Mouse (Mus musculus): ENCODE data around the gene Ryr2.

Ryr2 gene

GRCm38 (mm10) chr13:12093146-12093545 is 13.6 kb downstream of the Ryr2 start:
- DNase-seq: no peak

DNA sequence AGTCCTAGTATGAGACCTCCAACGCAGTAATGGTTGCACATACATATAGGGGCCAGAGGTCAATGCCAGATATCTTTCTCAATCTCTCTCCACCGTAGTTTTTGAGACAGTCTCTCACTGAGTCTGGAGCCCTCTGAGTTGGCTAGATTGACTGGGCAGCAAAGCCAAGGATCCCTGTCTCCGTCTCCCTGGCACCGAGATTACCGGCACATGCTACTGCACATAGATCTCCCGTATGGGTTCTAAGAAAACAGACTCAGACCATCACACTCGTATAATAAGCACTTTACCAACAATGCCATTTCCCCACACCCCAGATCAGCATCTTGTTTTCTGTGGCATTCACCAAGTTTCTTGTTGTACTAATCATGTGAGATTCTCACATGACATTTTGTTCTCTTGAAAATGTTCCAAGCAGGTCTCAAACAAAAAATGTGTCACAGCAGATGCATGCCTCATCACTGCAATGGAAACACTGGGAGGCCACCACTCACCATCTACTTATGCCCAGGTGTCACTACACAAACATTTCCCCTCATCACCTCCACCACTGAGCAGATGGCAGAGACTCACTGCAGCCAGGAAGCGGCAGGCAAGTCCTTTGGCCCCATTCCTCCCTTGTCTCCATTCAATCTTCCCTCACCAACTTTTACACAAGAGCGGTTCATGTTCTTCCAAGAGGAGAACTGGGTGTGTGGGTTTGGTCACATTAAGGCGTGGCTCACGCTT is 14.2 kb downstream of the Ryr2 start:
- no peak for DNase-seq

DNA sequence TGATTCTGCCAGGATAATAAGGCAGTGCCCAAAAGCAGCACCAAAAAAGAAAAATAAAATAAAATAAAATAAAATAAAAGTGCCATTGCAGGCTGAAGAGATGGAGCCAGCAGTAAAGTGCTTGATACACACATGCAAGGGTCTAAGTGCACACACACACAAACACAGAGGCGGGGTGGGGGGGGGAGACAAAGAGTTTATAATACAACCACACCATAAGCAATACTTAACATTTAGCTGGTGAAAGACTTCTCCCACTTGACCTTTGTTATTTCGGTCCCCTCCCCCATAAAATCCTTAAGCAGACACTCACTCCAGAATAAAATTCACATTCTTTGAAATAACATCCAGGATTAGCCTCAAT is 22.7 kb downstream of the Ryr2 start:
- no peak for DNase-seq

DNA sequence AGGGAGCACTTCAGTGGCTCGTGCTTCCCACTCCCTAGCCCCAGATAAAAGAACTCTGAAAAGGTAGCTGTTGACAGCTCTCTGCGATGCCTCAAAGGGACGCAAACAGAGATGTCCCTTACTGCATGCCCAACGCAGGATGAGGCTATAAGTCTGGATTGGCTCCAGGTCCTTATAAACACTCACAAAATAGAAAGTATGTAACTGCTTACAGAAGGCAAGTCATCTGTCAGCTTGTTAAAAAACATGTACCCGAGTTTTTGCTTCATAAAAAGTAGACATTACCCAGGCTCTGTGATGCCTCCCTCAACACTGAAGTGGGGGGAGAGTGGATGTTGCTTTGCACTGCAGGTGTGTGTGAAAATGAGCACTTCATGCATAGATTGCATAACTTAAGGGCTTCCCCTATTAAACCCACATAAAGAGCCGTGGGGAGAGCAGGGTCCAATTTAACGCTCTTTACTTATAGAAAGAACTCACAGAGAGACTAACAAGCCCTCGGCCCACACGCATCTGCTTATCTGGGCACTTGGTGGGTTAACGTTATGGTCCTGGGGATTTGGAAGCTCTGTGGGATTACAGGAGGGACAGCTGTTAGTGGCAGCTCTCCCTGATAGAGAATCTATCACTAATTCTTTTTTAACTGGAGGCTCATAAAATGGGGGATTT is 23.2 kb downstream of the Ryr2 start:
- DNase-seq: no peak

GRCm38 (mm10) chr13:12080590-12080989 is 26.2 kb downstream of the Ryr2 start:
- DNase-seq: no peak

- DNase-seq: no peak
Measured at GRCm38 (mm10) chr13:12079536-12079935, 27.2 kb downstream of the Ryr2 start.

DNA sequence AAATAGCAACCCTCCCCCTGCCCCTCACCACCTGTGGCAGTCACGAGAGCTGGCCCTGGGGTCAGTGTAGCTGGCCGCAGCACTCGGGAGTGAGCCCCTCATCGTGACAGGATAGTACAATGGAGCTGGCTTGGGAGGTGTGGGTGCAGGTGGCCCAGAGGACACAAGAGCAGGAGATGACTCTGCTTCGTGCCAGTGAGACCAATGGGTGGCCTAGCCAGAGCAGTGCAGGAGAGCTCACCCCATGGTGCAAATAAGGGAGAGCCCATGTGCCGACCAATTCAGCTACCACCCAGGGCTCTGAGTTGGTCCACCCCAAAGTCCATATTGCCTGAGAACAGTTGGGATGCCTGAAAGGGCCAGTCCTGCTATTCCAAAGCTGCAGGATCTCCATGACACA is 31.8 kb downstream of the Ryr2 start:
- DNase-seq: no peak

- no peak for DNase-seq
Measured at GRCm38 (mm10) chr13:12072571-12072970, 34.2 kb downstream of the Ryr2 start.

DNA sequence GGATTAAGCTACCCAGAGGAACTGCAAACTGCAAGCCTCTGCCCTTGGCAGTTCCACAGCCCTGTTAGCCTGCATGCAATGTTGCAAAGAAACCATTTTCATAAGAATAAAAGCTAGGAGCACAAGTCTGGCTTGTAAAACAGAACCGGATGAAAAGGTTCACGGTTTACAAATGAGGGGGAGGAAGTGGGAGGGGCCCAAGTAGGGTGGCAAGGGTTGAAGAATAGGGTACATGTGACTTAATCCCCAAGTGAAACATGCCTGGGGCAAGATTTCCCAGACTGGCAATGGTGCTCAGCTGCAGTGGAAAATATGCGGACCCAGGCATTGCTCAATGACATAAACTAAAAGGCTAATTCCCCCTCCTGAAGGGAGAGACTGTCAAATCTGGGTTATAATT is 34.6 kb downstream of the Ryr2 start:
- DNase-seq: peak; percentile 9 to 22

DNA sequence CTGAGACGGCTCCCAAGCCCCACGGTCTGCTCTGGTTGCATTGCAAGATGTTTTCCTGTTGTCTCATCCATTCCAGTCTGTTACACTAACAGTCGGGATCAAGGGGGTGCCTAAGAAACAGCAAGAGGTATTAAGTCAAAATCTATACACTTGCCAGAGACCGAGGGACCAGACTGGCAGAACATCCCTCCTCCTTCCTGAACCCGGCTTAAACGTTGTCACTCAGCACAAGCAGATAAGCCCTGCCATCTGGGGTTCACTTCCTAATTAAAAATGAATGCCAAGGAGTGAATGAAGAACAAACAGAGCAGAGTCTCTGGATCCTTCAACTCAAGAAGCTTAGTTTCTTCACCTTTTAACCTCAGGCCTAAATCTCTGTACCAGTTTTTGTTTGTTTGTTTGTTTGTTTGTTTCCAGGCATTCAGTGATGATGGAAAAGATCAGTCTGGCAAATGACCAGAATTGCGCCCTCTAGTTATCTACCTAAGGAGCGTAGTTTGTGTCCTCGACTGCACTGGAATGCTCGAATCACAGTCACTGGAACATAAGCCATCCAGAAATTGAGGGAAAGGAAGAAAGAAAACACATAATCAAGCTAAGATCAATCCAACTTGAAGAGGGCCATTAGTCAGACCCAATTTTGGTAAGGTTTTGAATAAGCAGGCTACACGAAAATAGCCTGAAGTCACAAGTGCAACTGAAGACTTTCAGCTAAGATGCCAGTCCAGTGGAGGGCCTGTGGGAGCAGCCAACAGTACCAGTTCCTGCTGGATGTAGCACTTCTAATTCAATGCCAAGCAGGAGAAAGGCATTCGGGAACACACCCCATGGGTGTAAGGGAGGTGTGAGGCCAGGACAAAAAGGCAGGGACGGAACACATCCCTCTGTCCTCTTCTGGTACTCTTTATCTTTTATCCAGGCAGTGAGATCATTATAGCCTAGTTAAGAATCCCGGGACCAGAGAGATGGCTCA is 36.3 kb downstream of the Ryr2 start:
- DNase-seq: no peak

GRCm38 (mm10) chr13:12064576-12064975 is 42.2 kb downstream of the Ryr2 start:
- no peak for DNase-seq

DNA sequence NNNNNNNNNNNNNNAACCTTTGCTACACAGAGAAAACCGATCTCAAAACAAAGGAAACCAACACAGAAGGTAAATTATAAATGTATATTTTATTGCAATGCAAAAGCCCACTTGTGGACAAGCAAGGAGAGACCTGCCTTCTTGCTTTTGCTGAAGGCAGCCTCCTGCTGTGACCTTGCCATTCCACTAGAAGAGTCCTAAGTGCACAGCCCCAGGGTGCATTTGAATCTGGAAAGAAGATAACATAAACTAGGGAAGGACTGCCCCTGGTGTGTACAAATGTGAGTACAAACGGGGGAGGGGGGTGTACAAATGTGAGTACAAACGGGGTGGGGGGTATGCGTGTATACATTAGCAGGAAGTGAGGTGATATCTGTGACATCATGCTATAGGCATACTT is 43.2 kb downstream of the Ryr2 start:
- DNase-seq: no peak

DNA sequence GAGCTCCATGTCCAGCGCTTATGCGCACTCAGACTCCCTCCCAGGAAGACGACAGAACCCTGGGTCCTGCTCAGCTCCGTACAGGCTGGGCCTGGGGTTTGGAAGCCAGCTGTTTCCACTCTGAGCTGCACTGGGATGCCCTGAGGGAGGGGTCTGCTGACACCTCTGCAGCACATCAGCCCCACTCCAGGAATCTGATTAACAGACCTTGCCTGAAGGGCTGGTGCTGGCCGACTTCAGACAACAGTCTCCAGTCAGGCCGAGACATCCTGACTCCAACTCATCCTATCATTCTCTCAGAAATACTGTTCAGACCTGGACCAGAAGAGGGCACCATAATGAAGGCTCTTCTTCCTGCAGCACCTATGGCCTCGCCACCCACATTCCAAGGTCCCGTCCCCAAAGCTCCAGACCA is 49.4 kb downstream of the Ryr2 start:
- no peak for DNase-seq

DNA sequence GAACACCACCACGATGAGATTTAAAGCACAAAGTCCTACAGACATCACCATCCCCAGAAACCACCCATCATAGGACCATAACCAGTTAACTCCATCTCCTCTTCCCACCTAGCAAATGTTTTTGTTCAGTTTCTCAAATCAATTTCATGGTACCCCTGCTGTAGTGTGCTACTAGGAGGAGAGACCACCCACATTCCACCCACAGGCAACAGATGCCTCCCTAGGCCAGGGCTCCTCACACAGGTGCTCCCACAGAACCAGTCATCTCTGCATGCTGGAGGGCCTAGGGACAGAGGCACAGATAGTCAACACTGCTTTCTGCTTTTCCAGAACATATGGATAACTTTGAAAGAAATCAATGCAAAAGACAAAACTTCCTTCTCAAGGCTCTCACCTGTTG is 50.8 kb downstream of the Ryr2 start:
- no peak for DNase-seq

GRCm38 (mm10) chr13:12053910-12054309 is 52.8 kb downstream of the Ryr2 start:
- no peak for DNase-seq

DNA sequence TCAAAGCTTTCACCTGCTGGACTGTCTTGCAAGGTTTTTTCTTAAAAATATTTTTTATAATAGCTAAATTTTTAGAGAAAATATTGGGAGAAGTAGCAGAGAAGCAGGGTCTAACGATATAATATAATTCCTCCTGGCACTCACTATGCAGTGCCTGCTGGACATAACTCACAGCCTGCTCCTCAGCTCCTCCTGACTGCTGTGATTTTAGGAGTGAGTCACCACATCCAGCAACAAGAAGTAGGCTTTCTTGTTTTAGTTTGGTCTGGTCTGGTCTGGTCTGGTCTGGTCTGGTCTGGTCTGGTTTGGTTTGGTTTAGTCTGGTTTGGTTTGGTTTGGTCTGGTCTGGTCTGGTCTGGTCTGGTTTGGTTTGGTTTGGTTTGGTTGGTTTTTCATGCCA is 55.9 kb downstream of the Ryr2 start:
- no peak for DNase-seq

GRCm38 (mm10) chr13:12047059-12047458 is 59.7 kb downstream of the Ryr2 start:
- no peak for DNase-seq

DNA sequence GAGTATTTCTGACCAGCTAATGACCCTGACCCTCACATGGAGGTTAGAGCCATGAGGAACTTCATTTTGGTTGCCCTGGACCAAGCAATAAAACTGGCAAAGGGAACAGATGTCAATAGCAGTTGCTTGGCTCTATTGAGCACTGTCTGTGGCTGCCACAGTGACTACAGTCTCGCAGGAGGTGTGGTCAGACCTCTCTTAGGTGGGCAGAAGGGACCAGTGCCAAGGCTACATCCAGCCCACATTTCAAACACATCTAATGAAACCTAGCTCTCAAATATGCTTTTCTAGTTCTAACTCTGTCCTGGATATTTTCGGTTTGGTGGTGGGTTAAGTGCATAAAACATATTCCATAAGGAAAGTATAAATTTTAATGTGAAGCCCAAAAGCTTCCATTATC is 62.0 kb downstream of the Ryr2 start:
- DNase-seq: no peak

DNA sequence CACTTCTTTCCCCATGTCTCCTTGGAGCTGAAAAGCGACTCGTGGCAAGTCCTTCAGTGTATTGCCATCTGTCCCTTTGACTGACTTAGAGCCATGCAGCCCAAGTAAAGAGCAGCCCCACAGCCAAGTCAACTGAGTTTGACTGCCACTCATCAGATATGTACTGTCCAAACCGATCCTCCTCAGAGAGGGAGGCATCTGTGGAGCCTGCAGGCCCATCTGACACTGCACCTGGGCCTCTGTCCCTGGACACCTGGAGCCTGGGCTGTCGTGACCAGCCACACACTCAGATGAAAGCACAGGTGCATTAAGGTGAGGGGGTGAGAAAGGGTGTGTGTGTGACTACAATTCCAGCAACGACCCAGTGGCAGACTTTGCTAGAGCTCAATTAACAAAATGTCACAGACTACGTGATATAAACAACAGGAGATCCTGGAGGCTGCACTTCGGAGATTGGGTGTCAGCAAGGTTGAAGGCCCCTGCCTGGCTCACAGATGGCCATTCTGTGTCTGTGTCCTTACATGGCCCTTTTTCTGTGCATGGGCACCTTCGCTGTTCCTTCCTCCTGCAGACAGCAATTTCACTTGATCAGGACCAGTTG is 63.8 kb downstream of the Ryr2 start:
- DNase-seq: no peak

DNA sequence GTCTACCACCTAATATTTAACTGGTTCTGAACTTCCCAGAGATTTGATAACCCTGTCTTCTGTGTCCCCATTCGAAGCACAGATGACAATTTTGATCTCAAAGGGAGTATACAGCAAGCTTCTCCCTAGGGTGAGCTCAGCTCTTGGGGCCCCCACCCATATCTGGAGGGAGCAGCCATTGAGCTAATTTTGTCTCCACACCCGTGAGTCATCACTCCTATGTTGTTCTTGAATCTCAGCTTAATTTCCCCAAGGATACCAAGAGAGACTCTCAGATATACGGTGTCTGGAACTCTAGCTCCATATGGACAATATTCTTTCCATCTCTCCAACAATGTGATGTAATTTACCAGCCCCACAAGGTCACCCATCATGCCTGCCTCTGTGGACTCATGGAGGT is 66.8 kb downstream of the Ryr2 start:
- no peak for DNase-seq

DNA sequence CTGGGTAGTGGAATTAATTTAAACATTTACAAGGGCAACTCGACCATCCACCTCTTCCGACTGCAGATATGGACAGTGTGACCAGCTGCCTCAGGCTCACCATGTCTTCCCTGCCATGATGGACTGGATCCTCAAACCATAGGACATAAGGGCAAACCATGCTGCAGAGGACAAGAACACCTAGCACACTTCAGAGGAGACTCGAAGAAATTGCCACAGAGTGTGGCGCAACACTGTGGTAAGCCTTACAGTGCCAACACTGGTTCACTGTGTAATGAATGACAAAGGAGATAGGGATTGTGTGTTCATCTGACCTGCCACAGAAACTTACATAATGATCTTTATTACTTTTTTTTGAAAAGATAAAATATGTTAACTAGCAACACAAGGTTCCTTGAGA is 68.1 kb downstream of the Ryr2 start:
- DNase-seq: no peak

GRCm38 (mm10) chr13:12037241-12037640 is 69.5 kb downstream of the Ryr2 start:
- DNase-seq: no peak

GRCm38 (mm10) chr13:12036834-12037233 is 69.9 kb downstream of the Ryr2 start:
- no peak for DNase-seq
